ENCODE assay signal across 32 mouse cellular contexts in genomic region chr14:122639168-122639720, GRCm38 (mm10).
"Had no signal": no experiment of that assay in that cellular context is flagged by ENCODE, and none has a peak within 500 bp of the region (broad histone marks: within the 10 kb centered on the region; RNA-seq: fewer than 3 reads in every experiment).

No protein-coding gene starts in this region.

- ATAC-seq: hindbrain, embryonic 16.5 days; hindbrain, postnatal 0 days; inflammation-experienced regulatory T-cells, adult 6 months; intestine, embryonic 15.5 days; intestine, embryonic 16.5 days; intestine, postnatal 0 days had no signal

- DNase-seq: heart, postnatal 10 days; heart, postnatal 14 days; heart, postnatal 36 days; heart, postnatal 4 days; kidney, adult 11 months; kidney, adult 2 months; kidney, adult 8-10 months; kidney, adult 9 months; kidney, postnatal 10 days; kidney, postnatal 14 days; kidney, postnatal 25 days; kidney, postnatal 36 days; layer of hippocampus, adult 9-11 months; layer of hippocampus, postnatal 36 days had no signal

- H3K4me3 ChIP-seq: heart, embryonic 10.5 days; heart, embryonic 12.5 days; heart, embryonic 13.5 days; heart, embryonic 15.5 days; hindbrain, embryonic 10.5 days; hindbrain, embryonic 12.5 days; hindbrain, embryonic 13.5 days; hindbrain, embryonic 15.5 days; intestine, embryonic 15.5 days; kidney, embryonic 15.5 days; layer of hippocampus, adult 2 months had no signal

- H3K27me3 ChIP-seq: heart, embryonic 12.5 days; heart, embryonic 13.5 days; heart, embryonic 15.5 days; hindbrain, embryonic 12.5 days; hindbrain, embryonic 13.5 days; hindbrain, embryonic 15.5 days; intestine, embryonic 15.5 days; kidney, embryonic 15.5 days had no signal

- H3K27ac ChIP-seq: heart, embryonic 10.5 days; heart, embryonic 13.5 days; heart, embryonic 15.5 days; hindbrain, embryonic 10.5 days; hindbrain, embryonic 12.5 days; hindbrain, embryonic 13.5 days; hindbrain, embryonic 14.5 days; hindbrain, embryonic 15.5 days; hindbrain, postnatal 0 days; intestine, embryonic 15.5 days; kidney, embryonic 15.5 days; kidney, postnatal 0 days; layer of hippocampus, adult 2 months had no signal

- H3K9me3 ChIP-seq: heart, embryonic 10.5 days; heart, embryonic 12.5 days; heart, embryonic 13.5 days; heart, embryonic 15.5 days; hindbrain, embryonic 10.5 days; hindbrain, embryonic 12.5 days; hindbrain, embryonic 13.5 days; hindbrain, embryonic 15.5 days; intestine, embryonic 15.5 days; kidney, embryonic 15.5 days had no signal

- H3K4me1 ChIP-seq: heart, embryonic 10.5 days; heart, embryonic 12.5 days; heart, embryonic 13.5 days; heart, embryonic 15.5 days; hindbrain, embryonic 10.5 days; hindbrain, embryonic 12.5 days; hindbrain, embryonic 13.5 days; hindbrain, embryonic 15.5 days; intestine, embryonic 15.5 days; kidney, embryonic 15.5 days had no signal

- H3K9ac ChIP-seq: heart, embryonic 12.5 days; heart, embryonic 13.5 days; heart, embryonic 15.5 days; hindbrain, embryonic 12.5 days; hindbrain, embryonic 13.5 days; hindbrain, embryonic 14.5 days; hindbrain, embryonic 15.5 days; intestine, embryonic 15.5 days; kidney, embryonic 15.5 days had no signal

- H3K36me3 ChIP-seq: heart, embryonic 10.5 days; heart, embryonic 12.5 days; heart, embryonic 13.5 days; heart, embryonic 15.5 days; hindbrain, embryonic 10.5 days; hindbrain, embryonic 12.5 days; hindbrain, embryonic 13.5 days; hindbrain, embryonic 15.5 days; intestine, embryonic 15.5 days; kidney, embryonic 15.5 days had no signal
